Mouse (Mus musculus) myocyte (in vitro differentiated cells): ENCODE data around the gene Prune1. TPM values are rescaled to one million over a fixed set of nuclear protein-coding genes. Genes with fewer than 3 reads are reported as not detected.

Experiments used
- H3K27me3 ChIP-seq: one replicate; pipeline ENCODE4 v1.6.1; 2011; ENCODE audit not compliant: control insufficient read depth, insufficient read depth, insufficient read length
- H3K36me3 ChIP-seq: one replicate; pipeline ENCODE4 v1.6.1; 2011; ENCODE audit not compliant: control insufficient read depth, insufficient read depth
- H3K4me2 ChIP-seq: one replicate; pipeline ENCODE4 v1.6.1; 2011; ENCODE audit warnings: low read depth, control low read depth
- H3K4me3 ChIP-seq: one replicate; pipeline ENCODE4 v1.5.1; 2011; ENCODE audit warnings: mild to moderate bottlenecking, control low read depth, moderate library complexity
- H3K79me2 ChIP-seq: one replicate; pipeline ENCODE4 v1.6.1; 2011; ENCODE audit not compliant: control insufficient read depth, insufficient read depth
- H3ac ChIP-seq: one replicate; pipeline ENCODE4 v1.6.1; 2011; ENCODE audit not compliant: control insufficient read depth, insufficient read length
- CEBPB ChIP-seq: IDR thresholded peaks from 2 replicates; pipeline ENCODE4 v1.6.1; 2011; ENCODE audit warnings: mild to moderate bottlenecking, moderate library complexity; ENCODE audit not compliant: poor library complexity, insufficient read depth, severe bottlenecking
- E2F4 ChIP-seq: IDR thresholded peaks from one replicate; pipeline ENCODE4 v1.6.1; 2011; ENCODE audit warnings: mild to moderate bottlenecking, control low read depth, moderate library complexity; ENCODE audit not compliant: insufficient read depth
- MAX ChIP-seq: IDR thresholded peaks from one replicate; pipeline ENCODE4 v1.6.1; 2011; ENCODE audit warnings: low read depth, mild to moderate bottlenecking, control low read depth
- MYOD1 ChIP-seq, 3 experiments: IDR thresholded peaks; one replicate each; pipeline ENCODE4 v1.6.1; 2011; ENCODE audit warnings: control low read depth in 2 of 3, low read depth in 2 of 3, mild to moderate bottlenecking in 2 of 3, moderate library complexity in 1 of 3; ENCODE audit not compliant: insufficient read length in 2 of 3, control insufficient read depth in 1 of 3
- MYOG ChIP-seq, 3 experiments: IDR thresholded peaks; one replicate each; pipeline ENCODE4 v1.6.1; 2011; ENCODE audit warnings: control low read depth in 2 of 3, low read depth in 2 of 3, mild to moderate bottlenecking in 2 of 3; ENCODE audit not compliant: insufficient read length in 2 of 3, control insufficient read depth in 1 of 3, insufficient read depth in 1 of 3
- POLR2A ChIP-seq: IDR thresholded peaks from one replicate; pipeline ENCODE4 v1.6.1; 2011; ENCODE audit warnings: low read depth, mild to moderate bottlenecking, control low read depth, moderate library complexity; ENCODE audit not compliant: insufficient read length
- POLR2AphosphoS2 ChIP-seq: IDR thresholded peaks from one replicate; pipeline ENCODE4 v1.6.1; 2011; ENCODE audit warnings: low read depth, control low read depth; ENCODE audit not compliant: insufficient read length
- REST ChIP-seq: IDR thresholded peaks from one replicate; pipeline ENCODE4 v1.6.1; 2011; ENCODE audit warnings: mild to moderate bottlenecking, control low read depth, moderate library complexity; ENCODE audit not compliant: insufficient read depth, insufficient read length
- SRF ChIP-seq: IDR thresholded peaks from one replicate; pipeline ENCODE4 v1.6.1; 2011; ENCODE audit warnings: low read depth; ENCODE audit not compliant: control insufficient read depth, insufficient read length
- TCF12 ChIP-seq: IDR thresholded peaks from one replicate; pipeline ENCODE4 v1.6.1; 2011; ENCODE audit warnings: mild to moderate bottlenecking, control low read depth; ENCODE audit not compliant: poor library complexity, insufficient read depth, severe bottlenecking
- TCF3 ChIP-seq: IDR thresholded peaks from one replicate; pipeline ENCODE4 v1.6.1; 2011; ENCODE audit warnings: low read depth, control low read depth; ENCODE audit not compliant: insufficient read length
- USF1 ChIP-seq: IDR thresholded peaks from one replicate; pipeline ENCODE4 v1.6.1; 2011; ENCODE audit warnings: low read depth, mild to moderate bottlenecking, control low read depth, moderate library complexity
- polyA plus RNA-seq: library from polyadenylated mRNA; unstranded; fragments of >200 nt; fragmentation: generic; extraction: Trizol; gene quantifications from one replicate; pipeline ENCODE4 v1.2.1, GENCODE M21; 2012; ENCODE audit warnings: missing spikeins

Prune1 gene
- polyA plus RNA-seq, 1 experiment: 43.1 TPM

DNA sequence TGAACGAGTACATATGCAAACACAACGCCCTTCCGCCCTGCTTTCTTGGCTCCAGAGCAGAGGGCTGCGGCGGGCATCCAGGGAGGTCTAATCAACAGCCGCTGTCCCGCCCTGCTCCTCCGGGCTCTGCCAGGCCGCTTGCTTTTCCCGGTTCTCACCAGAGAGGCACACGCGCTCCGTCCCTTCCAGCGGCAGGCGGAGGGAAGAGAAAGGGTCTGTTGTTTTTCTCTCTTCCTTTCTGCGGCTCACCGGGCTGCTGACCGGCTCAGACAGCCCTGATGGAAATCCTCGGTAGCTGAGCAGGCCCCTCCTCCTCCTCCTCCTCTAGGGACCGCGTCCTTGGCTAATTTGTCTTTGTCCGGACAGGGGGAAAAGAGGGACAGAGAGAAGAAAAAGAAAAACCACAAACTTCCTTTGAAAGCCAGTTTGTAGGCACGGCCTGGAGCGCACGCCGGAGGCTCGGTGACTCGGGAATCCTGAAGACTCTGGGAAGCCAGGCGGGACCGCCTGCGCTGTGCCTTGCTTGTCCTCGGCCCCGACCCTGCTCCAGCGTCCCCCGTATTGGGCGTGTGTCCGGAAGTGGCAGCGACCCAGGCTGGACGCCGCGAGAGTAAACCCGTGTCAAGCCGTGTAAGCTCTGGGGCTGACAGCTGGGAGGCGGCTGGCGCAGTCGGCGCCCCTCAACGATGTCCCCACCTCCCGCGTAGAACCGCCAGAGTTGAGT is 1.2 kb upstream of the Prune1 start:
- Histone ChIP-seq H3K4me3 (peak overlapping the region; percentile 84), H3K4me2 (peak overlapping the region; percentile 94), H3K36me3 (no peaks in the 10 kb centered on the region), H3ac (peak overlapping the region; percentile 71), H3K79me2 (peaks cover 30% of the 10 kb centered on the region), H3K27me3 (no peaks in the 10 kb centered on the region)
- TF ChIP-seq MYOG (IDR thresholded peaks at IDR 0.05; ENCODE audit: control insufficient read depth in 1 of 3, insufficient read depth in 1 of 3, insufficient read length in 2 of 3, low read depth in 2 of 3): peak; percentile 16 to 81 (median 70)
- peak in 2 of 3 experiments; percentile 64 to 87 for TF ChIP-seq MYOD1 (IDR thresholded peaks at IDR 0.05; ENCODE audit: control insufficient read depth in 1 of 3, insufficient read length in 2 of 3, low read depth in 2 of 3)
- TF ChIP-seq POLR2A: peak; percentile 74
- peak; percentile 62 for TF ChIP-seq POLR2AphosphoS2
- no peak for TF ChIP-seq CEBPB

- no peaks in the 10 kb centered on the region for H3K36me3 ChIP-seq
- H3K27me3 ChIP-seq: no peaks in the 10 kb centered on the region
- peak overlapping the region; percentile 71 for H3ac ChIP-seq
- TF ChIP-seq CEBPB: peak; percentile 67; the same call in 1 of the 2 replicates
- no peak for TF ChIP-seq MYOG (IDR thresholded peaks at IDR 0.05; ENCODE audit: control insufficient read depth in 1 of 3, insufficient read depth in 1 of 3, insufficient read length in 2 of 3, low read depth in 2 of 3)
- H3K79me2 ChIP-seq: peaks cover 30% of the 10 kb centered on the region
- peak overlapping the region; percentile 84 for H3K4me3 ChIP-seq
- H3K4me2 ChIP-seq: peak overlapping the region; percentile 94
Measured at GRCm38 (mm10) chr3:95282381-95282864, 547 bp upstream of the Prune1 start.

DNA sequence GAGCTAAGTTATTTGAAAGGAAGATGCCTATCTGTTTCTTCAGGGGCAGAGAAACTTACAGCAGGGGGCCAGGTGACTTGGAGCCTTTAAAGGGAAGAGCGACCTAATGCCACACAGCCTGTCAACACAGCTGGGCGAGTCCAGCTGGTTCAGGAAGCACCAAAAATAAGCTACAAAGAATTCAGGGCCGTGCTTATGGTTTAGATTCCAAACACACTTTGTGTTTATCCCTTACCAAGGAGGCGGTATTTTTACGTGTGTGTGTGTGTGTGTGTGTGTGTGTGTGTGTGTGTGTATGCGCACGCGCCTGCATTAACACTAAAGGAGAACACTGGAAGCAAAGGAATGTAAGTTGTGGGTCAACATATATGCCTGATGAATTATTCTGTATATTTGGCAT is 1.1 kb downstream of the Prune1 start:
- peak overlapping the region; percentile 53 for H3K4me2 ChIP-seq
- H3K36me3 ChIP-seq: no peaks in the 10 kb centered on the region
- peak overlapping the region; percentile 51 for H3ac ChIP-seq
- H3K27me3 ChIP-seq: no peaks in the 10 kb centered on the region
- TF ChIP-seq SRF (no peak), MYOG (IDR thresholded peaks at IDR 0.05; ENCODE audit: control insufficient read depth in 1 of 3, insufficient read depth in 1 of 3, insufficient read length in 2 of 3, low read depth in 2 of 3) (peak in 2 of 3 experiments; percentile 78 to 83), MAX (no peak), USF1 (no peak), MYOD1 (IDR thresholded peaks at IDR 0.05; ENCODE audit: control insufficient read depth in 1 of 3, insufficient read length in 2 of 3, low read depth in 2 of 3) (peak in 2 of 3 experiments; percentile 52 to 67), TCF12 (peak; percentile 52), POLR2A (no peak), REST (no peak), POLR2AphosphoS2 (no peak), E2F4 (no peak), CEBPB (no peak), TCF3 (peak; percentile 2)
- peaks cover 34% of the 10 kb centered on the region for H3K79me2 ChIP-seq
- H3K4me3 ChIP-seq: peak overlapping the region; percentile 84

DNA sequence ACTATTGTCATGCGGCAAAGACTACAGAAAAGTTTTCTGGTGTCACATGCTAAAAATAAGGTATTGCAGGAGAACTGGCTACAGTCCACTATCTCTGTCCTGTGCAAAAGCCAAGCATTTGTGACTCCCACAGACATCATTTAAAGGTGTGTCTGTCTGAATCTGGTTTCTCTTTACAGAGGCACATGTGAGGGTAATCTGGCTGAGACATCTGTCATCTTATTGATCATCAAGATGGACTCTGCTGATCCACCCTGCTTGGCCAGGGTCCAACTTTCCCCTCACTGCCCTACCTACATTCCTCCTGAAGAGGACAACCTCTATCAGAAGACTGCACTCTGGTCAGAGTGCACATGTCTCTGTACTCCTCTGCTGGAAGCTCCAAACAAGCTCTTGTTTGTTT is 4.7 kb downstream of the Prune1 start:
- Histone ChIP-seq H3K79me2 (peaks cover 35% of the 10 kb centered on the region), H3K27me3 (no peaks in the 10 kb centered on the region), H3K4me2 (peak overlapping the region; percentile 40), H3ac (no peak overlapping the region), H3K36me3 (no peaks in the 10 kb centered on the region), H3K4me3 (no peak overlapping the region)
- no peak for TF ChIP-seq POLR2AphosphoS2
- peak in 1 of 3 experiments; percentile 15 for TF ChIP-seq MYOD1 (IDR thresholded peaks at IDR 0.05; ENCODE audit: control insufficient read depth in 1 of 3, insufficient read length in 2 of 3, low read depth in 2 of 3)
- TF ChIP-seq REST: no peak
- TF ChIP-seq CEBPB: no peak

- Histone ChIP-seq H3ac (no peak overlapping the region), H3K4me2 (peak overlapping the region; percentile 40), H3K79me2 (peaks cover 31% of the 10 kb centered on the region), H3K4me3 (no peak overlapping the region), H3K27me3 (no peaks in the 10 kb centered on the region), H3K36me3 (no peaks in the 10 kb centered on the region)
- TF ChIP-seq MYOD1 (IDR thresholded peaks at IDR 0.05; ENCODE audit: control insufficient read depth in 1 of 3, insufficient read length in 2 of 3, low read depth in 2 of 3) (no peak), POLR2A (no peak), SRF (no peak), USF1 (no peak), REST (no peak), MAX (no peak), TCF12 (no peak), MYOG (IDR thresholded peaks at IDR 0.05; ENCODE audit: control insufficient read depth in 1 of 3, insufficient read depth in 1 of 3, insufficient read length in 2 of 3, low read depth in 2 of 3) (no peak), TCF3 (no peak), CEBPB (no peak), E2F4 (no peak), POLR2AphosphoS2 (no peak)
Measured at GRCm38 (mm10) chr3:95276428-95276934, 5.4 kb downstream of the Prune1 start.
